Mouse (Mus musculus): ENCODE data around the gene Ttc3. TPM values are rescaled to one million over a fixed set of nuclear protein-coding genes. Genes with fewer than 3 reads are reported as not detected.
"Not testable (repeated sequence)": the region's sequence is repeated elsewhere in the genome, so short reads cannot be mapped to it uniquely, and the experiment has no call there.

Ttc3 gene
- total RNA-seq (2021), result 100 to 1,000 TPM; 750 to 824 TPM

GRCm38 (mm10) chr16:94370173-94370914, at the start of gene Ttc3:
Gene Ttc3 (plus strand): TSS chr16:94370618.
- DNase-seq (ENCODE audit: extremely low spot score in 1 of 2, low spot score in 1 of 2), result peak; percentile 93 to 97

GRCm38 (mm10) chr16:94323681-94324080, 46.7 kb upstream of the Ttc3 start:
- DNase-seq (ENCODE audit: extremely low spot score in 1 of 2, low spot score in 1 of 2), result no peak

- no peak for DNase-seq (ENCODE audit: extremely low spot score in 1 of 2, low spot score in 1 of 2)
Measured at GRCm38 (mm10) chr16:94326008-94326407, 44.4 kb upstream of the Ttc3 start.

GRCm38 (mm10) chr16:94327781-94328711, 42.4 kb upstream of the Ttc3 start, which contains the start of gene Ripply3:
Gene Ripply3 (plus strand): TSS chr16:94328420.
- no peak for DNase-seq (ENCODE audit: extremely low spot score in 1 of 2, low spot score in 1 of 2)

- DNase-seq (ENCODE audit: extremely low spot score in 1 of 2, low spot score in 1 of 2), result no peak
Measured at GRCm38 (mm10) chr16:94328881-94329867, 41.2 kb upstream of the Ttc3 start.

- no peak for DNase-seq (ENCODE audit: extremely low spot score in 1 of 2, low spot score in 1 of 2)
Measured at GRCm38 (mm10) chr16:94330429-94330828, 40.0 kb upstream of the Ttc3 start.

GRCm38 (mm10) chr16:94331233-94331885, 39.1 kb upstream of the Ttc3 start:
- no peak for DNase-seq (ENCODE audit: extremely low spot score in 1 of 2, low spot score in 1 of 2)

GRCm38 (mm10) chr16:94331886-94332252, 38.5 kb upstream of the Ttc3 start:
- DNase-seq (ENCODE audit: extremely low spot score in 1 of 2, low spot score in 1 of 2), result peak in 1 of 2 experiments; percentile 73

- DNase-seq (ENCODE audit: extremely low spot score in 1 of 2, low spot score in 1 of 2), result no peak
Measured at GRCm38 (mm10) chr16:94335656-94336055, 34.8 kb upstream of the Ttc3 start.

- not testable (repeated sequence) for DNase-seq (ENCODE audit: extremely low spot score in 1 of 2, low spot score in 1 of 2)
Measured at GRCm38 (mm10) chr16:94339164-94340160, 31.0 kb upstream of the Ttc3 start.

GRCm38 (mm10) chr16:94345733-94346132, 24.7 kb upstream of the Ttc3 start:
- DNase-seq (ENCODE audit: extremely low spot score in 1 of 2, low spot score in 1 of 2), result no peak

GRCm38 (mm10) chr16:94347080-94347731, 23.2 kb upstream of the Ttc3 start:
- DNase-seq (ENCODE audit: extremely low spot score in 1 of 2, low spot score in 1 of 2), result no peak

- no peak for DNase-seq (ENCODE audit: extremely low spot score in 1 of 2, low spot score in 1 of 2)
Measured at GRCm38 (mm10) chr16:94348779-94349178, 21.6 kb upstream of the Ttc3 start.

- DNase-seq (ENCODE audit: extremely low spot score in 1 of 2, low spot score in 1 of 2), result no peak
Measured at GRCm38 (mm10) chr16:94349588-94350286, 20.7 kb upstream of the Ttc3 start.

GRCm38 (mm10) chr16:94350287-94350677, 20.1 kb upstream of the Ttc3 start:
- no peak for DNase-seq (ENCODE audit: extremely low spot score in 1 of 2, low spot score in 1 of 2)

- DNase-seq (ENCODE audit: extremely low spot score in 1 of 2, low spot score in 1 of 2), result no peak
Measured at GRCm38 (mm10) chr16:94354450-94354849, 16.0 kb upstream of the Ttc3 start.

GRCm38 (mm10) chr16:94356046-94356445, 14.4 kb upstream of the Ttc3 start:
- DNase-seq (ENCODE audit: extremely low spot score in 1 of 2, low spot score in 1 of 2), result no peak

All from layer of hippocampus, postnatal 25 days (tissue).